Mouse (Mus musculus): ENCODE measurements around the gene Pspc1. TPM values are rescaled to one million over a fixed set of nuclear protein-coding genes. Genes with fewer than 3 reads are reported as not detected.
"Not testable (repeated sequence)": the region's sequence is repeated elsewhere in the genome, so short reads cannot be mapped to it uniquely, and the experiment has no call there.

The Pspc1 gene
- polyA plus RNA-seq, 1 experiment from 2014 or later, result 42.9 TPM

DNA sequence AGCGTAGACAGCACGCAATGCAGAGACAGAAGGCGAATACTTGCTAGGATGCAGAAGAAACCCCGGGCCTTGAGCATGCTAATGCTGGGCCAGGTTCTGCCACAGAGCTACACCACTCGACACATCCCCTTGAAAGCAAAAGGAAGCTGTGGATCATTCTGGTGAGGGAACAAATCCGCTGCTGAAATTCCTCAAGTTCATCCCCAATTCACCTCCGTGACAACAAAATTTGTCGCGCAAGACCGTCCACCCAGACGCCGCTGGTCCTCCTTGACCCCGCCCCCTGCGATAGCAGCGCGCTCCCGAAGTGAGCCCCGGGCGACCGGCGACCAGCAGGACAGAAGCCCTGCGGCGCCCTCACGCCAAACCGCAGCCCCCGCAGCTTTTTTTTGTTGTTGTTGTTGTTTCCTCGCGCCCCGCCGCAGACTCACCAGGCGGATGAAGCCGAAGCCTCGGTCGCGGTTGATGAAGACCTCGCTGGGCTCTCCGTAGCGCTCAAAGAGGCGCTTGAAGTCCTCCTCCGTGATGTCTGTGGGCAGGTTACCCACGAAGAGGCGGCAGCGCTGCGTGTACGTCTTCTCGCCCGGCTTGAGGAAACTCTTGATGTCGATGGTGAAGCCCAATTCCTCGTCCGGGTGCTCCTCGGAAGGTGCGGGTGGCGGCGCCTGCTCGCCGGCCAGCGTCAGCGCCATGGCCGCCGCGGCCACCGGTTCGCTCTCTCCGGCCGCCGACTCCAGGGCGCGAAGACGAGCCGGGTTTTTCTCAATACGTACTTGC is 568 bp downstream of the Pspc1 start:
- Histone ChIP-seq H3K36me3 (ENCODE audit: poor library complexity, severe bottlenecking) (no peaks in the 10 kb centered on the region), H3K4me1 (peaks cover 30% of the 10 kb centered on the region), H3K27ac (peak overlapping the region; percentile 95), H3K4me3 (peak overlapping the region; percentile 96), H3K9ac (peak overlapping the region; percentile 97), H3K4me2 (peak overlapping the region; percentile 80), H3K27me3 (no peaks in the 10 kb centered on the region), H3K9me3 (replicated peaks) (no peaks in the 10 kb centered on the region)
- under 1% methylated on average over 71 of the region's 71 CpGs for WGBS
- peak; percentile 36 for ATAC-seq

DNA sequence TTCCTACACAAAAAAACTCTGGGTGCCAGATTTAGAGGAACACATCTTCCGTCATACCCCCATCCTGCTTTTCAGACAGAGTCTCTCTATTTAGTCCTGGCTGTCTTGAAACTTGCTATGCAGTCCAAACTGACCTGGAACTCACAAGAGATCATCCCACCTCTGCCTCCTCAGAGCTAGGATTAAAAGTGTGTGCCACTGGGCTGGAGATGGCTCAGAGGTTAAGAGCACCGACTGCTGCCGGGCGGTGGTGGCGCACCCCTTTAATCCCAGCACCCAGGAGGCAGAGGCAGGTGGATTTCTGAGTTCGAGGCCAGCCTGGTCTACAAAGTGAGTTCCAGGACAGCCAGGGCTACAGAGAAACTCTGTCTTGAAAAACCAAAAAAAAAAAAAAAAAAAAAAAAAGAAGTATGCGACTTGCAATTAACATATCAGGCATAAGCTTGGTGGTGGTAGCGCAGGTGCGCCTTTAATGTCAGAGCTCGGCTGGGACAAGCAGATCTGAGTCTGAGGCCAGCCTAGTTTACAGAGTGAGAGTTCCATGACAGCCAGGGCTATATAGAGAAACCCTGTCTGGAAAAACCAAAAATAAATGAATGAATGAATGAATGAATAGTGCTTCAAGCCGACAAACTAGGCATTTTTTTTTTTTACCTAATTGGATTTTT is 1.4 kb downstream of the Pspc1 start:
- H3K4me1 ChIP-seq, result peaks cover 30% of the 10 kb centered on the region
- WGBS, result 30% methylated on average over 11 of the region's 11 CpGs
- no peaks in the 10 kb centered on the region for H3K9me3 ChIP-seq (replicated peaks)
- ATAC-seq, result no peak
- H3K9ac ChIP-seq, result peak overlapping the region; percentile 97
- H3K27me3 ChIP-seq, result no peaks in the 10 kb centered on the region
- peaks cover 6% of the 10 kb centered on the region for H3K36me3 ChIP-seq (ENCODE audit: poor library complexity, severe bottlenecking)
- H3K4me2 ChIP-seq, result peak overlapping the region; percentile 80
- peak overlapping the region; percentile 96 for H3K4me3 ChIP-seq
- no peak overlapping the region for H3K27ac ChIP-seq

DNA sequence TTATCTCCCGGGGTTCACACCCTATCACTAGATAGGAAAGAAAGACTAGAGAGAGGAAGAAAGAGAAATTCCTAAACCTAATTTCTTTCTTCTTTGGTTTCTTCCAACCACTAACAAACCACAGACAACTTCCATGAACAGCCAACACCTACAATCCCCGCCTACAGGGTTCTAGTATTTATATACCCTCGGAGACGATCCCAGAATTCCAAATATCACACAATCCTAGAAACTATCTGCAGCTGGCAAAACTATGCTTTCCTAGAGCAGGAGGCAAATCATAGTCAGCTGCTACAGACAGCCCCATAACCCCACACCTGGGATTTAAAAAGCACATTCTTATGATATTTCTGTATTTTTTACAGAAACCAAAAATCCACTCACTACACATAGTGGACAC is 2.7 kb downstream of the Pspc1 start:
- H3K4me2 ChIP-seq, result peak overlapping the region; percentile 80
- peaks cover 19% of the 10 kb centered on the region for H3K36me3 ChIP-seq (ENCODE audit: poor library complexity, severe bottlenecking)
- H3K27me3 ChIP-seq, result no peaks in the 10 kb centered on the region
- no peak overlapping the region for H3K9ac ChIP-seq
- no peak overlapping the region for H3K27ac ChIP-seq
- ATAC-seq, result no peak
- no peaks in the 10 kb centered on the region for H3K9me3 ChIP-seq (replicated peaks)
- H3K4me3 ChIP-seq, result peak overlapping the region; percentile 96
- WGBS, result 78% methylated on average over 4 of the region's 4 CpGs
- H3K4me1 ChIP-seq, result peaks cover 30% of the 10 kb centered on the region

- WGBS, result 94% methylated on average over 2 of the region's 2 CpGs
- peaks cover 51% of the 10 kb centered on the region for H3K36me3 ChIP-seq (ENCODE audit: poor library complexity, severe bottlenecking)
These were observed 11.7 kb downstream of the Pspc1 start for GRCm38 (mm10) chr14:56766438-56766837.

DNA sequence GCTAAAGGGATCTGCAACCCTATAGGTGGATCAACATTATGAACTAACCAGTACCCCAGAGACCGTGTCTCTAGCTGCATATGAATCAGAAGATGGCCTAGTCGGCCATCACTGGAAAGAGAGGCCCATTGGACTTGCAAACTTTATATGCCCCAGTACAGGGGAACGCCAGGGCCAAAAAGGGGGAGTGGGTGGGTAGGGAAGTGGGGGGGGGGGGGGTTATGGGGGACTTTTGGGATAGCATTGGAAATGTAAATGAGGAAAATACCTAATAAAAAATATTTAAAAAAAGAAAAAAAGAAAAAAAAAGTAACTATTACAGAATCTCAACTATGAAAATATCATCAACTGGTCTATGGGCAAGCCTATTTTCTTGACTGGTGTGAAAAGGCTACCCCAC is 13.0 kb downstream of the Pspc1 start:
- not testable (repeated sequence) for H3K4me3 ChIP-seq; H3K4me1 ChIP-seq; H3K4me2 ChIP-seq; H3K9ac ChIP-seq; H3K27me3 ChIP-seq; H3K27ac ChIP-seq; H3K9me3 ChIP-seq (replicated peaks)
- 87% methylated on average over 3 of the region's 3 CpGs for WGBS
- peaks cover 51% of the 10 kb centered on the region for H3K36me3 ChIP-seq (ENCODE audit: poor library complexity, severe bottlenecking)
- ATAC-seq, result 0 out of 2 replicates have a peak, but pooled peaks have one; percentile 66

More at GRCm38 (mm10) chr14:56766438-56766837, 11.7 kb downstream of the Pspc1 start:
- not testable (repeated sequence) for ATAC-seq; H3K9ac ChIP-seq; H3K4me3 ChIP-seq; H3K9me3 ChIP-seq (replicated peaks); H3K4me2 ChIP-seq; H3K27me3 ChIP-seq; H3K4me1 ChIP-seq; H3K27ac ChIP-seq

DNA sequence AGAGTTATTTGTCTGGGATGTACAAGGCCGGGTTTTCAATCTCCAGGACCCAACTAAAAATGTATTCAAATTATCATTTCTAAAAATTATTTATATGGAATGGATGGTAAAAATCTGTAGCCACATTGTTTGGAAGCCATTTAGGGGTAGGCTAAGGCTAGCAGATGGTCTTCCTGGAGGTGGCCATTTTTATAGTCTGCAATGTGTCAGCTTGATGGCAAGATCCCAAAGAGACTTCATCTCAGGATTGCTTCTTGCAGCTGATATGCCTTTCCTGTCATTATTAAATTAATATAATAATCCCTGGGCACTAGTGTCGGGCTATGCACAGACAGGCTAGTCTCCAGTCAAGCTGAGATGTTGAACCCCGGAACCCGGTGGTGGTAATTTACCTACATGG is 26.8 kb downstream of the Pspc1 start:
- no peak for ATAC-seq
- H3K9me3 ChIP-seq (replicated peaks), result no peaks in the 10 kb centered on the region
- H3K27ac ChIP-seq, result no peak overlapping the region
- H3K36me3 ChIP-seq (ENCODE audit: poor library complexity, severe bottlenecking), result peaks cover 63% of the 10 kb centered on the region
- no peak overlapping the region for H3K4me3 ChIP-seq
- no peak overlapping the region for H3K9ac ChIP-seq
- no peaks in the 10 kb centered on the region for H3K27me3 ChIP-seq
- no peaks in the 10 kb centered on the region for H3K4me1 ChIP-seq
- WGBS, result 89% methylated on average over 4 of the region's 4 CpGs
- H3K4me2 ChIP-seq, result no peak overlapping the region

- Histone ChIP-seq H3K27ac (no peak overlapping the region), H3K9ac (no peak overlapping the region), H3K4me1 (no peaks in the 10 kb centered on the region), H3K9me3 (replicated peaks) (no peaks in the 10 kb centered on the region), H3K36me3 (ENCODE audit: poor library complexity, severe bottlenecking) (peaks cover 16% of the 10 kb centered on the region), H3K4me2 (no peak overlapping the region), H3K4me3 (no peak overlapping the region), H3K27me3 (no peaks in the 10 kb centered on the region)
- ATAC-seq, result no peak
- WGBS, result 100% methylated on average over 1 of the region's 1 CpGs
These were observed 37.9 kb downstream of the Pspc1 start for GRCm38 (mm10) chr14:56740175-56740574.

GRCm38 (mm10) chr14:56726493-56726892 is 51.6 kb downstream of the Pspc1 start:
- H3K4me2 ChIP-seq, result no peak overlapping the region
- WGBS, result 84% methylated on average over 1 of the region's 1 CpGs

DNA sequence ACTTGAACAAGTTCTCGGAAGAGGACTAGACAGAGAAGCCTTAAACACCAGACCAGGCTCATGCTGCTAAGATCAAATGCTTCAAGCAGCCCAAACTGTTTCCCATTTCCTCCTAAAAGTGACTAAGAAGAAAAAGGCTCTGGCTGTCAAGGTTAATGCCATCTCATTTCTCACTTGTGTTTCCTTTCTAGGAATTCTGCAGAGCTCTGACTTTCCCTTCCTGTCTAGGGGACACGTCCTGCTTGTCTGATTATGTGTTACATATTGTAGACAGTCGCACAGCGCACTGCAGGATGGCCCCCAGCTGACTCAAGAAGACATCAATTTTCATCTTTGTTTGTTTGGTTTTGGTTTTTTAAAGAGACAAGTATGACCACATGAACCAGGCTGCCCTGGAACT is 72.4 kb downstream of the Pspc1 start:
- WGBS, result 89% methylated on average over 4 of the region's 4 CpGs
- H3K27ac ChIP-seq, result no peak overlapping the region

More at GRCm38 (mm10) chr14:56726493-56726892, 51.6 kb downstream of the Pspc1 start:
- Histone ChIP-seq H3K27me3 (no peaks in the 10 kb centered on the region), H3K9ac (no peak overlapping the region), H3K36me3 (ENCODE audit: poor library complexity, severe bottlenecking) (peaks cover 4% of the 10 kb centered on the region; the same call in 1 of the 2 replicates), H3K4me3 (no peak overlapping the region), H3K27ac (no peak overlapping the region), H3K4me1 (no peaks in the 10 kb centered on the region), H3K9me3 (replicated peaks) (no peaks in the 10 kb centered on the region)
- no peak for ATAC-seq

GRCm38 (mm10) chr14:56702644-56703043 is 75.5 kb downstream of the Pspc1 start:
- H3K9me3 ChIP-seq (replicated peaks), result no peaks in the 10 kb centered on the region
- no peak overlapping the region for H3K4me2 ChIP-seq
- WGBS, result 88% methylated on average over 4 of the region's 4 CpGs
- H3K36me3 ChIP-seq (ENCODE audit: poor library complexity, severe bottlenecking), result peaks cover 32% of the 10 kb centered on the region
- no peak overlapping the region for H3K9ac ChIP-seq
- no peak overlapping the region for H3K4me3 ChIP-seq
- no peaks in the 10 kb centered on the region for H3K27me3 ChIP-seq
- no peaks in the 10 kb centered on the region for H3K4me1 ChIP-seq
- H3K27ac ChIP-seq, result no peak overlapping the region
- no peak for ATAC-seq

More for the DNA sequence above, 72.4 kb downstream of the Pspc1 start:
- Histone ChIP-seq H3K4me2 (no peak overlapping the region), H3K9me3 (replicated peaks) (no peaks in the 10 kb centered on the region), H3K27me3 (no peaks in the 10 kb centered on the region), H3K4me1 (no peaks in the 10 kb centered on the region), H3K4me3 (no peak overlapping the region), H3K9ac (no peak overlapping the region), H3K36me3 (ENCODE audit: poor library complexity, severe bottlenecking) (peaks cover 4% of the 10 kb centered on the region)
- ATAC-seq, result no peak

DNA sequence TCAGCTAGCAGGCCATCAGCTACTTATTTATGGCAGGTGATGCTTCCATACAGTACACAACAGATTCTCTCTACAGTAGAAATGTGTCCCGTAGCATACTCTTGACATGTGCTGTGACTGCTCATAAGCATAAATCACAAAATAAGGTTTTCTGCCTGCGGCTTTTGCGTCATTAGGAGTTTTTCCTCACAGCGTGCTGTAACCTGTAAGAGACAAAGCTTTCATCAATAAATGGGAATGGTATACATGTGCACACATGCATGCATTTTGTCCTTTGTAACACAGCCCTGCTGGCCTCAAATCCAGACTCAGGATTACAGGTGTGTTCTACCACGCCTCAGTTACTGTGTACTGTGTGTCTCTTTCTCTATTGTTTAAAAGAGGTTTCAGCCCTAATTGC is 80.3 kb downstream of the Pspc1 start:
- no peaks in the 10 kb centered on the region for H3K27me3 ChIP-seq
- 92% methylated on average over 5 of the region's 5 CpGs for WGBS
- no peak overlapping the region for H3K9ac ChIP-seq
- no peak overlapping the region for H3K27ac ChIP-seq
- H3K4me3 ChIP-seq, result no peak overlapping the region
- H3K36me3 ChIP-seq (ENCODE audit: poor library complexity, severe bottlenecking), result peaks cover 80% of the 10 kb centered on the region
- ATAC-seq, result no peak
- no peaks in the 10 kb centered on the region for H3K4me1 ChIP-seq
- H3K9me3 ChIP-seq (replicated peaks), result no peaks in the 10 kb centered on the region
- no peak overlapping the region for H3K4me2 ChIP-seq

GRCm38 (mm10) chr14:56695495-56695894 is 82.6 kb downstream of the Pspc1 start:
- Histone ChIP-seq H3K27ac (no peak overlapping the region), H3K27me3 (no peaks in the 10 kb centered on the region), H3K4me3 (no peak overlapping the region), H3K9ac (no peak overlapping the region), H3K36me3 (ENCODE audit: poor library complexity, severe bottlenecking) (peaks cover 98% of the 10 kb centered on the region), H3K9me3 (replicated peaks) (no peaks in the 10 kb centered on the region), H3K4me2 (no peak overlapping the region), H3K4me1 (no peaks in the 10 kb centered on the region)
- WGBS, result 85% methylated on average over 3 of the region's 3 CpGs
- ATAC-seq, result no peak
